Mouse (Mus musculus) adrenal gland, postnatal 14 days (tissue): ENCODE data around the gene Sirpa. TPM values are rescaled to one million over a fixed set of nuclear protein-coding genes. Genes with fewer than 3 reads are reported as not detected.
A peak's percentile ranks its signal among the peaks of the same experiment; 100 is the strongest.

Experiments
- DNase-seq: peaks from one replicate; pipeline ENCODE4 v3.0.0; 2021; ENCODE audit warnings: mixed read lengths
- long read RNA-seq, 2 experiments: library from polyadenylated mRNA; stranded (forward); transcript quantifications; one replicate each; pipeline ENCODE4 v2.0.0; 2021
- total RNA-seq: library from RNA; stranded (reverse); gene quantifications from 2 replicates; pipeline ENCODE4 v1.2.3, GENCODE M21; 2021

Sirpa gene
- total RNA-seq, result 39.9 and 47.4 TPM in 2 replicates
- long read RNA-seq, experiment 1, transcript Sirpa-203 (8 exons, 3,982 nt), result major isoform, 26 of 74 reads
- long read RNA-seq, experiment 1, transcript Sirpa-201 (8 exons, 3,644 nt), result minor isoform, 6 of 74 reads
- long read RNA-seq, experiment 1, transcript Sirpa-214 (9 exons, 3,812 nt), result minor isoform, 16 of 74 reads
- long read RNA-seq, experiment 1, partial matches to known transcripts, result 6 of 74 reads
- long read RNA-seq, experiment 1, other reads (novel, unspliced or antisense), result 15 of 74 reads
- long read RNA-seq, experiment 2, transcript Sirpa-203 (8 exons, 3,982 nt), result major isoform, 12 of 33 reads
- long read RNA-seq, experiment 2, partial matches to known transcripts, result 5 of 33 reads
- long read RNA-seq, experiment 2, other reads (novel, unspliced or antisense), result 8 of 33 reads

DNA sequence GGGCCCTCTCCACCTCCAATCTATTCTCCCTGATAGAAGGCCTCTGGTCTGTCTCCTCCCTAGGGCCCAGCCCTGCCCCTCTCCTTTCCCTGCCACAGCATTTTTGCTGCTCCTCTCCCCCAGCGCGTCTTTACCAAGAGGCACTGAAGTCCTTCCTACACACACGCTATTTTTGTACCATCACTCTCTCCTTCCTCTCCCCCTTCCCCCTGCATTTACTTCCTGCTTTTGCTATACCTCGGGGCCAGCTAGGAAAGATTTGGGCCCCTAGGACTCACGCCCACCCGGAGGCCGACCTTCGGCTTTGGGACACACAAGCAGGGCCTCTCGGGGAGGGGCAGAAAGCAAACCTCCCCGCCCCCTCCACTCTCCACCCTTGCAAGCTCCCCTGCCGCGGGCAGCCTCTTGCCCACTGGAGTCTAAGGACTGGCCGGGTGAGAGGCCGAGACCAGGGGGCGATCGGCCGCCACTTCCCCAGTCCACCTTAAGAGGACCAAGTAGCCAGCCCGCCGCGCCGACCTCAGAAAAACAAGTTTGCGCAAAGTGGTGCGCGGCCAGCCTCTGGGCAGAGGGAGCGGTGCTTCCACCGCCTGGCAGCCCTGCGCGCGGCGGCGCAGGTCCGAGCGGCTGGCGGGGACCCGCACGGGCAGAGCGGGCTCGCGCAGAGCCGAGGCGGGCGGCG, at the start of gene Sirpa:
TSS of gene Sirpa (plus strand) at position 377 of the 682 bp plus-strand sequence.
- DNase-seq, result peak; percentile 86

DNA sequence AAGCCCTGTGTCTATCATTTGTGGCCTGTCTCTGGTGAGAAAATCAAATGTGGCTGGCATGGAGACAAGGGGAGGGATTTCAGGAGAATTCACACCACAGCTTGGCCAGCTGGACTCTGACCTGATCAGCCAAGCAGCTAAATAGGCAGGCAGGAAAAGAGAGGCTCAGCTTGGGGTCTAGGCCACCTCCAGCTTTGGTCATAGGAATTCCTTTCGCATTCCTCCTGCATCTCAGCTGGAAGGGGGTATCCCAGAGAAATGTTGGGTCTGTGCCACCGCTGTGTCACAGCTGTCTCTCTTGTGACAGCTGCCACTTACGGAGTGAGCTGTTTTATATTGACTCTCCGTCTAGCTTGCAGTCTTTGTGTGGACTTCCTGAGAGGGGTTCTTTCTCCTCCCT, 48.2 kb upstream of the Sirpa start:
- DNase-seq, result no peak

DNA sequence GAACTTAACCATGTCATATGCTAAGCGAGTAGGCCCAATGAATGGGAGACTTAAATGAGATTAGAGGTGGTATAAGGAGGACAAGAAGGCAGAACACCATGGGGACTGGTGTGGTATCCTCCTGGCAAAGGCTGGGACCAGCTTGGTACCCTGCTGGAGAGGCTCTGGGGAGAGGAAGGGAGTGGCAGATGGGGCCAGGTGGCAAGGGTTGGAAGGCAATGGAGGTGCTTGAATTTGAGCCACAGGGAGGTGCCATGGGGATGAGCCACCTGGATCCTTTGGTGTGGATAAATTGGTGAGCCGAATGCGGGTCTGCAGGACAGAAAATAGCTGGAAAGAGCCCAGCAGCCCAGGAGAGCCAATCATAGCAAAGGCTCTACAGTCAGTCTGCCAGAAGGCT, 47.7 kb upstream of the Sirpa start:
- no peak for DNase-seq

DNA sequence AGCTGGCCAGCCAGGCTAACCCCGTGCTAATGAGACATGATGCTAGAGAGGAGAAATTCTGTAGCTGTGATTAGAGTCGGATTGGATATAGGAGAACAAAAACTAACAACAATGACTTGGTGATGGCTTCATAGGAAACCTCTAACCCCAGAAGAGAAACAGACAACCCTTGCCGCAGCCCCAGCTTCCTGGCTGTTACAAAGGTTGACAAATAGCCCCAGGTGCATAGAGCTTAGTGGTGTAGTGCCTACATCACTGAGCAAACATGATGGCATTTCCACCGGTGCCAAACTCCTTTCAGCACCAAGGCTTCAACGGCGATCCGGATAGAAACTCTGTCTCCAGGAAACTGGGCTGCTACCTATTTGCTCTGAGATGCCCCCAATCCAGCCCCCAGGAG, 47.0 kb upstream of the Sirpa start:
- no peak for DNase-seq

DNA sequence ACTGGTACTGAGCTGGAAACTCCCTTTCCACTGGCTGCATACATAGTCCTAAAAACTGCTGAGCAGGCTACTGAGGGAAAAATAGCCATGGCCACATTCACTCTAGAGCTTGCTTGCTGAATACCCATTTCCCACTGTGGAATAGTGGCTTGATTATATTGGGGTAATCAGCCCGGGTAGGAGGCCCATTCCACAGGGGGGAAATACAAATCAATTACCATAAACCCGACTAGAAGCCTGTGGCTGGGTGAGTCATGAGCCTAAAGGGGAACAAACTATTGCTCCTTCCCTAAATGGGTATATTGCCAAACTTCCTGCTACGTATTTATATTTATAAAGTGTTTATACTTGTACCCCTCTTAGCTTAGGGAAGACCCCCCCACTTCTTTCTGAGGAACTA, 45.9 kb upstream of the Sirpa start:
- DNase-seq, result no peak

DNA sequence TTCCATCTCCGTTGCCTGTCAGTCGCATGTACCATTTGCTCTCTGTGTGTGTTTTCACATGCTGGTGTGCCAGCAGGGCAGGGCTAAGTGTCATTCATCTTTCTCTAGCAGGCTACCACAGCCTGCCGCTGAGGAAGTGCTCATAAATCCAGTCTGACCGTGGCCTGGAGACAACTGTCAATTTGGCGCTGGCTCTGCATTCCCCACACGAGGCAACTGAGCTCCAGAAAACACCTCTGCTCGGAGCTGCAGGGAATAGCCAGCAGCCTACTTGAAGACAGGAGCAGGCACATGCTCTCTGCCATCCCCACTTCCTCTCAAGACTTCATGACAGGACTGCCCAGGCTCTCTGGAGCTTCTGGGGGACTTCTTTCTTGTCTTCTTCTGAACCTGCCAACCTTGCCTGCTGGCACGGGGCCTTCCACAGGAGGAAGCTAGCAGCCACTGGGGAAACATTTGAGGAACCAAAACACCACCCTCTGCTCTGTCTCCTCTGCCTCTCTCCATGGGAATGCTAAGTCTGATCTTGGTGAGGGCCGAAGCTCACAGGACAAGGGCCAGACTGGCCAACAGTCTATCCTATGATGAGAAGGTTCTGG, 43.0 kb upstream of the Sirpa start:
- DNase-seq, result no peak

DNA sequence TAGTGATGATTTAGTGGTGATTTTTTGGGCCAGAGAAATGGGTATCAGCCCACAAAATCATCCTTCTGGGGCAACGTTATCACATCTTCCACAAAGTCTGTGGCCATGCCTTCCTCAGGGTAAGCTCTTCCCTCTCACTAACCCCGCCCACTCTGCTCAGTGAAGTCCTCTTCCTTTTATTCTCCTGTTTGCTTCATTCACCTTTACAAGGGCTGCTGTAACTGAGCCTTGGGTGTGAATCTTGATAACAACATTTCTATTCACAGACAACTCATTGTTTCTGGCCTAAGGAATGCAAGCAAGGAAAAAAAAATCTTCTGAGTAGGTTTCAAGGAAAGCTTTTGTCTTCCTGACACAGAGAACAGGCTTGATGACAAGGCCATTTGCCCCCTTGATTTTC, 41.9 kb upstream of the Sirpa start:
- DNase-seq, result no peak

DNA sequence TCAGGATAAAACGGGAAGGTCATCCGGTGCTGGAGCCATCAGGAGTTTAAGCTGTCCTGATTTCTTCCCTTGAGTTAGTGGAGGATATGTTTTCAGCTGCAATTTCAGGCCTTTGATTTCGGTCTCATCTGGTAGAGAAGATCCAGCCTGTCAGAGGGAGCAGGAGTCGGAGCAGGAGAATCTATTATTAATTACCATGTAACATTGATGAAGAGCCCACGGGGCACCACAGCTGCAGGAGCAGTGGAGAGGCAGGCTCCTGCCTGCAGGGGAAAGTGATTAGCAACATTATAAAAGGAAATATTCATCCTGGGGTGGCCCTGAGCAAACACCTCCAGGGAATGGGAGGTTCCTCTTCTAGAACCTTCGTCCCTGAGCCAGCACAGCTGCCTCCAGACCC, 36.6 kb upstream of the Sirpa start:
- DNase-seq, result no peak

DNA sequence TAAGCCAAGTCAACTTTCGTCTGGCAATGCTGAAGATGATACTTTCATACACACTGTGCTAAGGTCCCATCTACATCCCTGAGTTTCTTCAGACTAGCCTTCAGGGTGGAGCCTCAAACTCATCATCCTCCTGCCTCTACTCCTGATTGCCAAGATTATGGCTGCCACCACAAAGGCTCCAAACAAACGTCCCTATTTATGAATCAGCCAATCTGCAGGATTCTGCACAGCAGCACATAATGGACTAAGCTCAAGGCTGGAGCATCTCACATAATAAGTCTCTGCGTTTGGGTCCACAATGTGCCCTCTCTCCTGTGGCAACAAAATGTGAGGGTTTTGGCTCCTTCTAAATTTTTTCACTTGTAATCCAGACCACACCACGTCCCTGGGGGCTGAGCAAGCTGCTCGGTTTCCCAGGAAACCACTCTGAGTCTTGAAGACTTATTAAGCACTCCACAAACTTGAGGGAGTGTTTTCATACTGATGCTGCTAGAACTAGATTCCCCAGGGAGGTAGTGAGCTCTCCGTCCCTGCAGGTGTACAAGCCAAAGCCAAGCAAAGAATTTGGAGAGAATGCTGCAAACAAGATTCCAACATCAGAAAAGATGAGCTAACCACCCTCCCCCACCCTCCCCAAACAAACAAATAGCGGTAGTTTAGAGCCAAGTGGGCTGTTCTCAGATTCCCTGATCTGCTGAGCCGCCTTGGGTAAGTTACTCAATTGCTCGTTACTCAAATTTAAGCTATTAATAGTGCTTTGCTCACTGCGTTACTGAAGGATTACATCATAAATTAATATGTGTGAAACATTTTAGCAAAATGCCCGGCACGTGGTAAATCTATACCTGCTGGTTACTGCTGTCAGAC, 34.4 kb upstream of the Sirpa start:
- DNase-seq, result peak; percentile 22

DNA sequence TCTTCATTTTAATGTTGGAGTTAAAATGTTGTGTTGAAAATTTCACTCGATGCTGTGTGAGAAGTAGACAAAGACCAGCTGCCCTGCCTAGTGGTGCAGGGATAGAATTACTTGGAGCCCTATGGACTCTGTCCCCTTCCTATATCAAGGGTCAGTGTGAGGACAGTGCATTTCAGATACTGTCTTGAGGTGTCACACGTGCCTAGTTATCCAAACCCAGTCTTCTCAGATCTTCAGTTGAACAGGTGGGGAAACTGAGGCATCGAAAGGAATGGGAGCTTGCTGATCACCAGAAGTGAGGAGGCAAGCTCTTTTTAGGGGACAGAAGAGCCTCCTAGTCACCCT, 33.8 kb upstream of the Sirpa start:
- DNase-seq, result no peak

DNA sequence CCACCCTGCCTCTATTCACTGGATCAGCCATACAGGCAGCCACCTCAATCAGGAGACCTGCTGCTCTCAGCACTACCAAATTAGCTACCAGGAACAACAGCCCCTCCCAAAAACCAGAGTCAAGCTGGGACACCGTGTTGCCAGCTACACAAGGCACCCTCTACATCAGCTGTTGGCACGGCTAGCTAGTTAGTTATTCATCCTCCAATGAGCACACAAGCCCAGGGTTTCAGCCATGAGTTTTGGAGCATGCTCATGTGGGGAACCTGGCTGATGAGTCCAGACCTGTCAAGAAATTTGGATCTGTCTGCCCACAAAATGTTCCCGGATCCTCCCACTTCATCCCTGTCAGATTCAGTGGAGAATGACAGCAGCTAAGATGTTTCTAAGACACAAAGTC, 30.8 kb upstream of the Sirpa start:
- DNase-seq, result no peak

DNA sequence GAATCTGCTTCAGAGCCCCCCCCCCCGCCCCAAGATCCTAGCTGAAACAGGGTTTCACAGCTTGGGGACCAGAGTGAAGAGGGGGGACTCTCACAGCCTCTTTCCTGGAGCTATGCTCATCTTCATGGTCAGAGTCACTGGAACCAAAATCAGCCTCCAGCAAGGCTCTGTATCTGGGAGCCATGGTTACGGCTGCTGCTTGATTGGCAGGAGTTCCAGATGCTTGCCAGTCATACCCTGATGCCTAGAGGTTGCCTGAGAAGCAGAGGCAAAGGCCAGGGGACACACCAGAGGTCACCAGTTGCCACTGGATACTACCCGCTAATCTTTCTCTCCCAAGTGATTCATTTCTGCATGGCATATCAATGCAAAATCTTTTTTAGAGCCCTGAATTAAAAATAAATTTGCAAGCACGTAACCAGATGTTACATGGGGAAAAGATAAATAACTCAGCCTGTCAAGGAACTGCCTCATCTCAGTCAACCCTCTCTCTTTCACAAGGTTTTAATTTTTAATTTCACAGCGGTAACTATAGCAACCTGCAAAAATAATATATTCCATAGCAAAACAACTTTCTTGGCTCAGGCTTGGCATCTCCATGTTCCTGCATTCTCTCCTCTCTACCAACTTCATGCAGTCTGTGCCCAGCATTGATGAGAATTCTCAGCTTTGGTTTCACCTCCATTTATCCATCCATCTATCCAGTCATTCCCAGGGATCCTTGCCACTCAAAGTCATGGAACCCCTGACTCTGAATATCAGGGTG, 28.5 kb upstream of the Sirpa start:
- no peak for DNase-seq

DNA sequence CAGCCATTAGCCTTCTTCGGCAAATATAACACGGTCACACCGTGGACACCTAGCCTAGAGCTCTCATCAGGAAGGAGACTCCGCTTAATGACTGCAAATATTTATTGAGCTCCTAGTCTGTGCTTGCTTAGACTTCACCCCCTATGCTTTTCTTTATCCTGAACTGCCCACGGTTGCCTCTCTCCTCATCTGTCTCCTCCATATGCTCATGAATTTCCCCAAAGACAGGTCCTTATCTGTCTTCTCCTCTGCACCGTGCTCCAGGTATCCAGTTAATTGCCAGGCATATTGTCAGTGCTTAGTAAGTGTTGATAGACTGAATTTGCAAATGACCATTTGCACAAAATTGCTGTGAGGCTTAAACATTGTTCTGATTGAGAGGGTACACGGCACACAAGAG, 23.5 kb upstream of the Sirpa start:
- no peak for DNase-seq

DNA sequence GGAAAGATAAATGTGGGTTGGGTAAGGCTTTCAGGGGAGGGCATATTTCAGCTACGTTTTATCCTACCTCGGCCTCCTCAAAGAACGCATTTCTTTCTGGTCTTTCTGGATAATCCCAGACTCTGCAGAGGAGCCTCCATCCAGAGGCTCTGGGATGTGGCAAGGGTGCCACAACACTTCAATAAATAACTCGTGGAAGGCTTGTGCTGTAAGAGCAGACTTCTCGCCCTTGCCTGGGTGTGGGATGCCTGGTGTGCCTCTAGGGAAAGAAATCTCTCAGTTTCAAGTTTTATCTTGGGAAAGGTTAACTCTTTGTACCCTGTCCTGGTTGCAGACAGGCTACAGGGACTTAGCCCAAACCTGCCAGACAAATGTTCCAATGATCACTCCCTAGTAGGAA, 23.1 kb upstream of the Sirpa start:
- DNase-seq, result no peak

DNA sequence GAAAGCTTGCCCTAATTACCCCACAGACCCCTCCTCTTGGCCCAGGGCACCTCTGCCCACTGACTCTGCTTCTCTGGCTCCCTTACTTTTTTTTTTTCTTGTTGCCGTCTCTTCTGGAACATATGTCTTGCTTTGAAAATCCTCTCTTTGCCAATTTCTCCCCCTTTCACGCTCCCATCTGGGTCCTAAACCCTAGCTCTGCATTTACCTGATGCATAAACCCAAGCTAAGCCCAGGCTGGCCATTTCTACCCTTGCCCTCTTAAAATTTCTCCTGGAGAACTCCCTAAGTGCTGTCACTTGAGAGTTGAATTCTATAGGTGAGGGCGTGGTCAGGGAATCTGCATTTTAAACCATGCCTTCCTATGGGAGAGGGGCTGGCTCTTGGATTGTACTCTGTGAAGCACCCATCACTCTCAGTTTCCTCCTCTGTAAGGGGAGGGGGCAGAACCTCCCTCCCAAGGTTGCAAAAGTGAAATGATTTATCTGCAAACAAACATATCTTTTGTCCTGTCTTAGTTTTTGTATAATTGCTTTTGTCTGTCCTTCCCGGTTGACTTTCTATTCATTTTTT, 18.8 kb upstream of the Sirpa start:
- no peak for DNase-seq

DNA sequence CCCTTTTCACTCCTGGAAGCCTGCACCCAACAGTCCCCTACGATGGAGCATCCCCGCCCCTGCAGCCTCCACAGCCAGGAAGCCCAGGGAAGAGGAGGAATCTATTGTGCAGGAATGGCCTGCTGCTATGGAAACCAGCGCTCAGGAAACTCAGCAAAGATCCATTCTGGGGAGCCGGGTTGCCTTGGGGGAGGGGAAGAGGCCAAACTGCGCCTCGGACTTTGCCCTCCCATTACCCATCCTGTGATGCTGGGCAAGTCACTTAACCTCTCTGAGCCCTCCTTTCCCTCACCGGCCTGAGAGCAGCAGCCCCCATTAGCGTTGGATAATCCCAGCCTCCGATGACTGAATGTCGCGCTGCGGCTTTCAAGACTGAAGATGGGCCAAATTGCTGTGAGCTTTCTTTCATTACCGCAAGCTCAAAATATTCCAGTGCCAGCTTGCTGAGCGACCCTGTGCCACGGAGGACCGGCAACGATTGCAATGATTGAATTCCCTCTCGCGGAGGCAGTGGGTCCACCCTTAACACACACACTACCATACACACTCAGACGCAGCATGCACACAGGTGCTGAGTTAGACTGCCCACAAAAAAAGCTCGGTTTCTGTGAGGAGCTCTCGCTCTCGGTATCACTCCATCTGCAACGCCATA, 18.1 kb upstream of the Sirpa start:
- peak; percentile 48 for DNase-seq

DNA sequence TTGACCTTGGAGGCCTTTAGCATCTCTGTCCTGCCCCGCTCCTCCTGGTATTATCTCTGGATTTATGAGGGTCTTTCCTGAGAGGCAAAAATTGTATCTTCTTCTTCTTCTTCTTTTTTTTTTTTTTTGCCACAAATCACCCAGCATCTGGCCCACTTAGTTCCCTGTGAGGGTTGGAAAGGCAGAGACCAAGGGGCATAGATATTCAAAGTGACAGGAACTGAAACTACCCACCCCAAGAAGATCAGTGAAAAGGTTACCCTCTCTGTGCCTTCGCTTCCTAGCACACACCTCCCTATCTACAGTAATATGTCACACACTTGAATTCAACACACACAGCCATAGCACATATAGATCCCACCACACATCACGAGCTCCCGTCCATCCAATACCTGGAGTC, 17.5 kb upstream of the Sirpa start:
- no peak for DNase-seq

DNA sequence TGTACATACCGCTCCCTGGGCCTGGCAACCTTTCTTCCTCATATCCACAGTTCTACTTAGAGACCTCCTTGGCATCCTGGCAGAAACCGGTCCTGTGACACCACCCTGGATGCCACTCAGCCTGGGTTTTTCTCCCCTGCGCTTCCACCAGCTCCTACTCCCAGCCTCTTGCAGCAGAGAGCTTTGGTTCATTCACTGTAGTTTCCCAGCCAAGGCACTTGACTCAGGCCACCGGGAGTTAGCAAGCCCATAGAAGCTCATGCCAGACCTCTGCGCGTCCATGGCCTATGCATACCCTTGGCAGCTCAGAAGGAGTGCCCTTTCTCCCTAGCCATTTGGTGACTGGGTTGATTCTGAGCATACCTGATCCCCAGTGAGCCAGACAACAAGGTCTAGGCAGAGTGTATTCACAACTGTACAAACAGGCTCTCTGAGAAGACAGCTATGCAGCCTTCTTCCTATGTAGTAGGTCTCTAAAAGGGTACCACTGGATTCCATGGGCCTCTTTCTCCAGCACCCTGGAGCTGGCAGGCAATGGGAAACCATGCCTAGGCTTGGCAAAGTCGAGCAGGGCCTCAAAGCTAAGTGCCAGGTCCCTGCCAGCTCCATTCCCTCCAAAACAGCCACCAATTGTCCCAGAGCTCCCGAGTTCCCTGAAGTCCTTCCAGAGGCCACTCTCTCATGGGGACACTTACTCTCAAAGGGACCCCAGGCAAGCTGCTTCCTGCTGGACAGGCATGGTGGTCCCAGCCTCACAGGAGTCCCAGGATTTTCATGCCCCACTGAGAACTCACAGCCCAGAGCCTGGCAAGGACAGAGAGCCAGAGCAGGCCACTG, 15.8 kb upstream of the Sirpa start:
- peak; percentile 58 for DNase-seq

DNA sequence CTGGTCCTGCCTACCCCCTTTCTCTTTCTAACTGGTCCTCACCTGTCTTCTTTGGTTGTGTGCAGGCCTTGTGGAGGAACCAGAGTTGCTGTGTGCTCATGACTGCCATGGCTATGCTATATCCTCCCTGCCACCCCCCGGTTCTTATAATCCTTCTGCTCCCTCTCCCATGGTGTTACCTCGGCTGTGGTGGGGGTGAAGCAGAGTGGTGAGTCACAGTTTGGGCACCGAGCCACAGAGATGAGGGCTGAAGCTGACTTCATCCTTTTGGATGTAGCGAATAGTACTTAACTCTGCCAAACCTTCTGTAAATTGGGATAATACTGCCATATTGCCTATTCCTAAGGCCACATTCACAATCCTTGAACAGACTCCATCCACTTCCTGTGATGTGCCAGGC, 12.0 kb upstream of the Sirpa start:
- DNase-seq, result peak; percentile 61

DNA sequence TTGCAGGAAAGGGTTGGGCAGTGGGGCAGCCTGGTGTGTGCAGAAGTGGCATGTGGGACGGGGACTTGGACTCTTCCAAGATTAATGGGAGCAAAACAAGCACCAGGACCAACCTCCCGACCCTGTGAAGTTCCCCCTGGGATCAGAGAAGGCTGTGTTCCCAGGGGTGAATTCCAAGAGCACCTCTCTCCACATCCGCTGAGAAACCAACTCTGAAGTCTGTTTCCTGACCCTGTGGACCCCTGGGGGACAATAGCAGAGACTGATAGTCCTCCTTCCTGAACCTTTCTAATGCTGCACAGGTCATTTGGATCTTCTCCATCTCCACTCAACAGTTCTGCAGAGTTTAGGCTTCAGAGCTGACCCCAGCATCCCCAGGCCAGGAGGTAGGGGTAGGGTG, 10.8 kb upstream of the Sirpa start:
- DNase-seq, result peak; percentile 53
